Mouse (Mus musculus) embryonic fibroblast, embryonic 13.5 days (primary cell): ENCODE results near the gene Smarca2. TPM values are rescaled to one million over a fixed set of nuclear protein-coding genes. Genes with fewer than 3 reads are reported as not detected.

Source experiments
- H3K27ac ChIP-seq: 2 replicates; pipeline ENCODE4 v1.5.1; 2012; ENCODE audit warnings: low read length, control low read depth, inconsistent platforms; ENCODE audit not compliant: insufficient read depth
- H3K4me1 ChIP-seq: 2 replicates; pipeline ENCODE4 v1.6.1; 2011; ENCODE audit warnings: low read length; ENCODE audit not compliant: control insufficient read depth, insufficient read depth
- H3K4me3 ChIP-seq: 2 replicates; pipeline ENCODE4 v1.5.1; 2011; ENCODE audit warnings: mild to moderate bottlenecking, control low read depth, low read length; ENCODE audit not compliant: insufficient read depth
- CTCF ChIP-seq: IDR thresholded peaks from 2 replicates; pipeline ENCODE4 v1.5.1; 2011; ENCODE audit warnings: mild to moderate bottlenecking, control low read depth, low read length, moderate library complexity, borderline replicate concordance; ENCODE audit not compliant: insufficient read depth
- POLR2A ChIP-seq: IDR thresholded peaks from 2 replicates; pipeline ENCODE4 v1.6.1; 2011; ENCODE audit warnings: low read depth, mild to moderate bottlenecking, control low read depth, low read length, moderate library complexity
- polyA plus RNA-seq: library from polyadenylated mRNA; stranded (reverse); fragments of >200 nt; gene quantifications from 2 replicates; pipeline ENCODE4 v1.2.4, GENCODE M21; 2011; ENCODE audit warnings: low read depth; ENCODE audit not compliant: missing spikeins, insufficient read length

Gene Smarca2
- polyA plus RNA-seq, 1 experiment = 84.6 TPM

DNA sequence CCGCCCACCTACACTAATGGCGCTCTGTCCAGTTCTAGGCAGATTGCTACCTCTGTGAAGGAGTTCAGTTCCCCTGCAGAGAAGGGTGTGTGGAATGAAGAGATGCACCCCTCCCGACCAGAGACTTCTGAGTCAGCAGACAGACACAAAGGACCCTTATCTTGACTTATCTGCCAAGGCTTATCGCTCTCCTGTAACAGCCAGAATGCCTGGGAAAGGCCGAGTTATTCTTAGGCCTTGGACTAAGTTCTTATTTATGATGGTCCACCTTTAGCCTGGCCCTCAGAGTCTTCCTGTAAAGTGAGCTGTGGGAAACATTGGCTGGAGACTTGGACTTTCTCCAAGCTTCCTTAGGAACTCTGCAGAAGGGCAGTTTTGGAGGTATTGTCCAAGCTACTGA is 8.8 kb downstream of the Smarca2 start:
- TF ChIP-seq POLR2A (no peak), CTCF (no peak)
- Histone ChIP-seq H3K4me3 (no peak overlapping the region), H3K27ac (no peak overlapping the region), H3K4me1 (no peaks in the 10 kb centered on the region)

DNA sequence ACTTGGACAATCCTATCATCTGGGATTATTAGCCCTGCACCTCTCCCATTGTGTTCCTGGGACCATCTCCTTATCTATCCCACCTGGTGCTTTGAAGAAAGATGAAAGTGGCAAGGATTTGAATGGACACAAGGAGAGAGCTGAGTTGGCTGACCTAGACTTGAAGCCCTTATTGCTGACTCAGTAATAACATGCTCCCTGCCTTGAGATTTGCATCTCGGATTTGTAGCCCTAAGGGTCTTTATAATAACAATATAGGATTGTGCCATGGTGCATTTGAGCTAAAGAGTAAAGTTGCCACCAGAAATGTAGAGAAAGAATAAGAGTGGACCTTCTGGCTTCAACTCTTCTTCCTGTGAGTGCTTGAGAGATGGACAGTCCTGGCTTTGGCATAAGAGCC is 11.4 kb downstream of the Smarca2 start:
- Histone ChIP-seq H3K4me1 (no peaks in the 10 kb centered on the region), H3K27ac (no peak overlapping the region), H3K4me3 (no peak overlapping the region)
- no peak for TF ChIP-seq POLR2A
- no peak for TF ChIP-seq CTCF

DNA sequence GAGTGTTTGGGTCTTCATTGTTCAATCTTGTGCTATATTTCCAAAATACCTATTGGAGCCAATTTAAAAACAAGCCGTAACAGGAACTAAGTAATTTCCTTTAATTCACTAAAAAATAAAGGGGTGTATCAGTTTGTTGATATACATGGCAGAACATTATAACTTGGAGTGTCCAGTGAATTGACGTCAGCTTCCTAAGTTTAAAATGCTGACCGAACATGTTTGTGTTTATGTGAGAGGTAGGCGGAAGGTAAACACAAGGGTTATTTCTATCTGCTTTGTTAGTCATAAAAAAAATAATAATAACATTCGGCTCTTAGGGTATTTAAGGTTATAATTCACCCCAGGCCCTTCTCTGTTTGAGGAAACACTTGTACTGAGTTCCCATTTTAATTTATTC is 12.4 kb downstream of the Smarca2 start:
- H3K4me1 ChIP-seq = no peaks in the 10 kb centered on the region
- TF ChIP-seq CTCF (no peak), POLR2A (no peak)
- H3K4me3 ChIP-seq = no peak overlapping the region
- no peak overlapping the region for H3K27ac ChIP-seq

DNA sequence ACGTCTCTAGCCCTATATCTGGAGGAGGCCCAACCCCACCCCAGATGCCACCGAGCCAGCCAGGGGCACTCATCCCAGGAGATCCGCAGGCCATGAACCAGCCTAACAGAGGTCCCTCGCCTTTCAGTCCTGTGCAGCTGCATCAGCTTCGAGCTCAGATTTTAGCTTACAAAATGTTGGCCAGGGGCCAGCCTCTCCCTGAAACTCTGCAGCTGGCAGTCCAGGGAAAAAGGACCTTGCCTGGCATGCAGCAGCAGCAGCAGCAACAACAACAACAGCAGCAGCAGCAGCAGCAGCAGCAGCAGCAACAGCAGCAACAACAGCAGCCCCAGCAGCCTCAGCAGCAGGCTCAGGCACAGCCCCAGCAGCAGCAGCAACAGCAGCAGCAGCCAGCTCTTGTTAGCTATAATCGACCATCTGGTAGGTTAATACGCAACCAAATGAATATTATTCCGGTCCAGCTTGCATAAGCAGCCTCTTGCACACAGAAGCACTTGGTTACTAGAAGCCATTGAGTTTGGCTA is 25.9 kb downstream of the Smarca2 start:
- Histone ChIP-seq H3K4me3 (no peak overlapping the region), H3K4me1 (no peaks in the 10 kb centered on the region), H3K27ac (no peak overlapping the region)
- TF ChIP-seq CTCF (no peak), POLR2A (no peak)

DNA sequence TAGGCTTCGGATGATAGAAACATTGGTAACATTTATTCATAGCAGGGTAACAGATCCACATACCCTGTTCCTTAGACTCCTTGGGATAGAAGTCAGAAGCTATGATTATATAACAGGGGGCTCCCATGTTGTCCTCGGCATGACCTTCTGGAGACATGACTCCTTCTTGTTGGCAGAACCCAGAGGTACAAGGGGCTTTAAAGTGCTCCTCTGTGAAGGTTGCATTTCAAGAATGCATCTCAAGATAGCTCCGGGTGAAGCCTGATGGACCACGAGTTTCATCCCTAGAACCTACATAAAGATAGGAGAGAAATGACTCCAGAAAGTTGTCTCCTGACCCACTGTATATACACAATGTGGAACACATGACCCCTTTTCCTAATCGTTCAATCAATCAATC is 27.4 kb downstream of the Smarca2 start:
- no peak overlapping the region for H3K27ac ChIP-seq
- H3K4me1 ChIP-seq = no peaks in the 10 kb centered on the region
- TF ChIP-seq CTCF (no peak), POLR2A (no peak)
- no peak overlapping the region for H3K4me3 ChIP-seq

DNA sequence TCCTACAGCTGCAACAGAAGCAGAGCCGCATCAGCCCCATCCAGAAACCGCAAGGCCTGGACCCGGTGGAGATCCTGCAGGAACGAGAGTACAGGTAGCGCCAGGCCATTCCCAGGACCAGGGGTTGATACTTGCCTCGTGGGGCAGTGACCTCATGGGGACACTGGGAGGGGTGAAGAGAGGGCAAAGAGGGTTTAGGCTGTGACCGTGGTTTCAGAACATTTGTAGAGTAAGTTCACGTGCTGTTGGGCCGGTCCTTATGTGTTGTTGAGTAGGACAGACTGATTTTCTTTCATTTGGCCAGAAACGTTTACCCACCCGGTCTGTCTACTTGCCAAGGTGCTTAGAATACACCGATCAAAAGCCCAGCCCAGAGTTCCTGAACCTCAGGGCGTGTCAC is 35.7 kb downstream of the Smarca2 start:
- no peak overlapping the region for H3K4me3 ChIP-seq
- H3K27ac ChIP-seq = no peak overlapping the region
- TF ChIP-seq CTCF (no peak), POLR2A (no peak)
- no peaks in the 10 kb centered on the region for H3K4me1 ChIP-seq

DNA sequence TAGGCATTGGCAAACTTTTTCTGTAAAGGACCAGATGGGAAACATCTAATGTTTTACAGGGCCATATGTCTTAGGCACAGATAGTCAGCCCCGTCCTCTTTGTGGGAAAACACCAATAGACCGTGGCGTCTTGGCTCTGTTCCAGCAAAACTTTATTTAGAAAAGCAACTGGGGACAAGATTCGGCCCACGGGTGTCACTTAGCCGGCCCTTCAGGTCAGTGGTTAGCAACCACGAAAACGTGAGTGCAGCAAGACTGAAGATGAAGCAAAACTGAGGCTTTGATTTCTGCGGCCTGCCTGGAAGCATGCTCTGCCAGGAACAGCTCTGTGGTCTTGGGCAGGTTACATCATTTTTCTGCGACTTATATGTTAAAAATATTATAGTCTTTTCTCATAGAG is 36.4 kb downstream of the Smarca2 start:
- Histone ChIP-seq H3K4me3 (no peak overlapping the region), H3K4me1 (no peaks in the 10 kb centered on the region), H3K27ac (no peak overlapping the region)
- TF ChIP-seq POLR2A (no peak), CTCF (no peak)

DNA sequence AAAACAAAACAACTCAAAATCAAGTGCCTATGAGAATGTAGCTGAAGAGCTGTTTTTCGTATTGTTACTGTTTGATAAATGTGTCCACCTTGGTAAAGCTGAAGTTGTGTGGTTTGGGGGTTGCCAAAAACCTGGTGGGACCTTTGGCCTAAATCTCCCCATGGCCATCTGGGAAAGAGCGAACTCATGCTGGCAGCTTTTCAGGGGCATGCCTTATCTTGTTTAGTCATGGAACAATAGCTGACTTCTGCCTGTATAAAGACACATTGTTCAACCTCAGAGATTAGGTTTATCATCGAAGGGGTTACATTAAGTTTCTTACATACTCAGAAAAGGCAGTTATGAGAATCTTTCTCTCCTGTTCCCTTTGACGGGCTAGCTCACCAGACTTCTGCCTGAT is 38.2 kb downstream of the Smarca2 start:
- TF ChIP-seq CTCF (no peak), POLR2A (no peak)
- Histone ChIP-seq H3K4me3 (no peak overlapping the region), H3K4me1 (no peaks in the 10 kb centered on the region), H3K27ac (no peak overlapping the region)

DNA sequence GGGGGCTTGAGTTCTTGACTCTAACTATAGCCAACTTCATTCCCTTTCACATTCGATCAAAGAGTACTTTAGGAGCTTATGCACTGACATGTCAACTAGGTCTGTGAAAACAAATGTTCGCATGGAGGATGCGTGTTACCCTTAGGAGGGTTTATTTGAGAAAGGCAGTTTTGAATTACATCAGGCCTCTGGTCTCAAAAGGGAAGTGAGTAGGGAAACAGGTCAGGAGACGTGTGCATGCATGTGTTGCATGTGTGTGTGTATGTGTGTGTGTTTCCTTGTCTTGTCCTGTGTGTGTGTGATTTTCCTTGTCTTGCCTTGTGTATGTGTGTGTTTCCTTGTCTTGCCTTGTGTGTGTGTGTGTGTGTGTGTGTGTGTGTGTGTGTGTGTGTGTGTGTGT is 39.1 kb downstream of the Smarca2 start:
- H3K4me1 ChIP-seq = no peaks in the 10 kb centered on the region
- H3K27ac ChIP-seq = no peak overlapping the region
- TF ChIP-seq POLR2A (no peak), CTCF (no peak)
- H3K4me3 ChIP-seq = no peak overlapping the region

DNA sequence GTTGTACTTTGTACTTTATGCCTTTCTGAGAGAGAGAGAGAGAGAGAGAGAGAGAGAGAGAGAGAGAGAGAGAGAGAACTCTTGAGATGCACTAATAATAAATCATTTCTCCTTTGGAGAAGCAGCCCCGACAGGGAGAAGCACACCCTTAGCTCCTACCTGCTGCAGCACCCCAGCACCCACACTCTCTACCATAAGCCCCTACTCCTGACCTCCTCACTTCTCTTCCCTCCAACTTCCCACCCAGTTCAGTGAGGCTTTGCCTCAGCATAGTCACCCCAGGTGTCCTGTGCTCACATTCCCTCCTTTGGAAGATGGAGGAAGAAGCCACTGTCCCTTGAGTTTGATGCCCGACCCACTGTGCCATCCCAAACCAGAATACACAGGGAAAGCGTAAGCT is 40.2 kb downstream of the Smarca2 start:
- TF ChIP-seq CTCF = no peak
- H3K4me3 ChIP-seq = no peak overlapping the region
- no peaks in the 10 kb centered on the region for H3K4me1 ChIP-seq
- H3K27ac ChIP-seq = no peak overlapping the region

DNA sequence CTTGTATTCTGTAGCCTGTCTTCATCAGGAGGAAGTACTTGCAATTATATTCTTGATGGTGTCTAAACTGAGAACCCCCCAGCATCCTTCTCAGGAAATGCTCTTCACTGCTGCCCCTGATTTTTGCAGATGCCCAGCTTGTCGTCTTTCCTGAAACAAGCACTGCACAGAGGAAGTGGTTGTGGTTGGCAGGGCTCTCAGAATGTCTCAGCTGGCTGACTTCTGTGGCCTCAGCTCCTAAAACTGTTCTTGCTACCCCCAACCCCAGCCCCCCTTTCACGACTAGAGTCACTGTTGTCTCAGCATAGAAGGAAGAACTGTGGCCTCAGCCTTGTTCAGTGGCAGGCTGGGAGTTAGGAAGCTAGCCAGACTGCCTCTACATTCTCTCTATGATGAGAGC is 41.3 kb downstream of the Smarca2 start:
- Histone ChIP-seq H3K4me1 (no peaks in the 10 kb centered on the region), H3K4me3 (no peak overlapping the region), H3K27ac (no peak overlapping the region)
- TF ChIP-seq CTCF = no peak
- TF ChIP-seq POLR2A = no peak
